Mouse (Mus musculus): ENCODE measurements at regions not wholly inside any gene's neighbourhood (a gene's known extent, or its start where the extent isn't known, plus 50 kb on each side); places are given as distances from the start of the nearest gene placed in this dataset.

GRCm38 (mm10) chr11:38021704-38022103 is 785.9 kb upstream of the Tenm2 start:
- TF ChIP-seq ZNF384 (IDR thresholded peaks at IDR 0.05; ENCODE audit: low read depth, low read length) (no peak), MAFK (IDR thresholded peaks at IDR 0.05; ENCODE audit: insufficient read depth, low read depth, low read length) (no peak), CHD2 (IDR thresholded peaks at IDR 0.05; ENCODE audit: low read depth, low read length) (no peak), HCFC1 (IDR thresholded peaks at IDR 0.05; ENCODE audit: borderline replicate concordance, insufficient read depth, low read length) (no peak)

All from ES-E14 (cell line).